Mouse (Mus musculus) adrenal gland, adult (tissue): Measurements from ENCODE around the gene Rdh16f2.
"Not testable (repeated sequence)": the region's sequence is repeated elsewhere in the genome, so short reads cannot be mapped to it uniquely, and the experiment has no call there.

Experiments
- DNase-seq, 2 experiments: peaks; one replicate each; pipeline ENCODE4 v3.0.0; 2022 to 2023; ENCODE audit warnings: low spot score in 1 of 2; ENCODE audit not compliant: inconsistent age in 2 of 2

Gene Rdh16f2

DNA sequence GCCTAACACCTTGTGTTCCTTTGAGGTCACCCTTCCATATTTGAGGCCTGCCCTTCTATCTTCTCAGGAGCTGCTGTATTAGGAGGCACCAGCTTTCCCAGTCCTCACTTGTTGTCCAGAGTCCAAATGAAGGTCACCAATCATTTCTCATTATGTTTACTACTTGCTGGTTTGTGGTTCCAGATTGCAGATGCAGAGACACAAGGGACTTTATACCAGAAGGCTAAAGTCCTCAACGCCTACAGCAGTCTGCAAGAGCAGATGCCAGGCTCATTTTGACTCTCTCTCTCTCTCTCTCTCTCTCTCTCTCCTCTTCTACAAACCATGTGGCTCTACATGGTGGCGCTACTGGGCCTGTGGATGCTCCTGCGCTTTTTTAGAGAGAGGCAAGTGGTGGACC is at the start of gene Rdh16f2:
Rdh16f2 (plus strand) TSS at position 243 of the 400 bp plus-strand sequence.
- no peak for DNase-seq

DNA sequence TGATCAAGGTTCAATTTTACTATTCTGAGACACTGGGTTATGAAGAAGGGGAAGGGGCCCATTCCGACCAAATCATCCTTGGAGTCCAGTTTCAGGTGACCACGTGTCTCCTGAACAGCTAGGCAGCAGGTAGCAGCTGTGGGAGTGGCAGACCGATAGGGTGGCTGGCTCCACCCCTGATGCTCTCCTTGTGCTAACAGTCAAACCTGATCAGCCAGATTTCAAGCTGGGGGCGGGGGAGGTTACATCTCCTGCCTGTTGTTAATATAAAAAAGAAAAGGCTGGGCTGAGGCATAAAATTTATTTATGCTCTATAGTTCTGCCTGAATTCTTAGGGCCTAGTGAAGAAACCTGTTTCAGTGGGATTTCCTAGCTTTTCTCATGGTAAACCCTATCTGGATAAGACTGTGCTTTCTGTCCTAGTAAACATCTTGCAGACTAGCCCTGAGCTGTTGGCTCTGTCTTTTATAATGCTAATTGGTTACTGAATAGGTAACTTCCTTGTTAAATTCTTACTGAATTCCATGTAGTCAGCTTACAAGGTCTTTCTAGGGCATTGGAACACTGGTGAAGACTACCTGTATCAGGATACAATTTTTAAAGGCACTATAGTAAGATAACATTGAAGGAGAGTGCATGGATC is 48.9 kb upstream of the Rdh16f2 start:
- DNase-seq, result not testable (repeated sequence)

DNA sequence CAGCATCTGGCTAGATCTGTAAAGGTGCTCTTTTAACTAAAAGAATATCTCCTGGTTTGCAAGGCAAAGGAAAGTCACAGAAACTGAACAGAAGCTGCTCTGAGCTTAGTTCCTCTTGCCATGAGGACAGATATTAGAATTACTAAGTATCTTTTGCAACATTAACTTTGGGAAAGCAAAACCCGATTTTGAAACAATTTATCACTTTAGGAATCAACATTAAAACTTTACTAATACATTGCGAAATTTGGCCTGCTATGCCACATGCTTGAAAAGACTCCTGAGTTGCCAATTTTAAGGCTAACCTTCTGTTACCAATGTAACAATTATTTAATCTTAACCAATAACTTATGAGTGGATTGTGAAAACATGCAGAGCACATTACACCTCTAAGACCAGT is 44.5 kb upstream of the Rdh16f2 start:
- not testable (repeated sequence) for DNase-seq

DNA sequence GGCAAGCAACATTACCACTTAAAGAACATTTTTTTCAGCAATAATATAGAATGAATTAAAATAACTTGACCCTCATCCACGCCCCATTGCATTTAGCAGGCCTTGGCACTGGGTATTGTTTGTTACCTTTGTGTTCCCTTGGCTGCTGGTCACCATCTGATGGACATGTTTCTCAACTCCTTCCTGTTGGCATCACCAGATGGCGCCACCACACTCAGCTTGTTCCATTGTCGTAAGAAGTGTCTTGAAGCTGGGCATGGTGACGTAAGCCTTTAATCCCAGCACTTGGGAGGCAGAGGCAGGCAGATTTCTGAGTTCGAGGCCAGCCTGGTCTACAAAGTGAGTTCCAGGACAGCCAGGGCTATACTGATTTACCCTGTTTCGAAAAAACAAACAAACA is 40.9 kb upstream of the Rdh16f2 start:
- peak; percentile 27 to 62 for DNase-seq

DNA sequence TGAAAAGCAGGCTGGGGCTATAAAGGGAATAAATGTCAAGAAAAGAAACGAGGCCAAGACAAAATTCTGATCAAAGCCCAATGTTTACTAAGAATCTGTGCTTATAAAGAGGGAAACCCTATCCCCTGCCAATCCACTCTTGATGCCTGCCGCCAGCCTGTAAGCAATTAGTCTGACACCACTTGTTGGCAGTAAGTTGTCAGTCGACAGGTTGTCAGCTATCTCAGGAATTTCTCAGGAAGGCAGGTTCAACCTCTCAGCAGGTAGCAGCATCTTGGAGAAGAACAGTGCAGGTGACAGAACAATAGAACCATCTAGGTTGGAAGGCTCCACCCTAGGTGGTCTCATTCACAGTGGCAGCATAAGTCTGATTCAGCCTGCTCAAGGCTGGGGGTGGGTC is 37.2 kb upstream of the Rdh16f2 start:
- DNase-seq, result no peak

DNA sequence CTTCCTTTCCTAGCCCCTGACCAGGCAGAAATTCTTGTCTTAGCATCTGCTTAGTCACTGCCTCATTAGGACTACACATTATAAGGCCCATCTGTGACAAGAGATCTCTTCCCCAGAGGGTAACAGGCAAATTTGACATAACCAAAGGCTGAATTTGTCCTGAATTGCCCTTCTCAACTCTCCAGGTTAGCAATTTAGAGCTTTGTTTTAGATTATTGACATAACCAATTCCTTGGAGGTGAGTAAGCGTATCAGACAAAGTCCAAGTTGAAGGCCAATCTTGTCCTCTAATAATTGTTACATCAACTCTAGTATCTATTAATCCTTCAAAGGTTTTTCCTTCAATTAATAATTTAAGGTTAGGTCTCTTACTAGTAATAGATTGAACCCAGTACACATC is 32.1 kb upstream of the Rdh16f2 start:
- not testable (repeated sequence) for DNase-seq

DNA sequence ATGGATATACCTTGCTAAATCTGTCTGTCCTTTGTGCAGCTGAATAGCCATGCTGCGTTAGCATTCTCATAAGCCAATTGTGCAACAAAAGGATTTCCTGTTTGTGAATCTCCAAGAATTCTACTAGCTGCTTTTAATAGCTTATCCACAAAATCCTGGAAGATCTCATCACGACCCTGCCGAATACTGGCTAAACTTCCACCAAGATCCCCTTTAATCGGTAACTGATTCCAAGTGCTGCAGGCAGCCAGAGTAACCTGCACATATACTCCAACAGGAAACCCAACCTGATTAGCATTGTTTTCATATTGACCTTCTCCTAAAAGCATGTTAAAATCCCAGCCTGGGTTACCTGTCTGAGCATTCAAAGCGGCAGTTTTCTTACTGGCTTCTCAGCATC is 31.0 kb upstream of the Rdh16f2 start:
- no peak for DNase-seq

DNA sequence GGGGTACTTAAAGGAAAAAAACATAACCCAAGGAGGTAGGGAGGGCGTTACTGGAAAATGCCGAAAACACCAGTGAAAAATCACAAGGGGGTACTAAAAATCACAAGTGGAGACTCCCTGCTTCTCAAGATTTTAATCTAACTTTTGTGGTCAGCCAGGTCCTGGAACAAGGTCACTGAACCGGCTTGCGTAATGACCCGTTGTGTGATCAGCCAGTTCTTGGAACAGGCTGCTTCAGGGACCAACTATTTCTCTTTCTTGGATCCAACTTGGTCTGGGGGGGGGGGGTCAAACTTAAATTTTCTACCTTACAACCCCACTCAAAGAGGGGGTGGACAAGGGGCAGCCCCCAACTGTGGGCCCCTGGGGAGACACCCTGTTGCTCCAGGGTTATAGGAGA is 28.5 kb upstream of the Rdh16f2 start:
- peak; percentile 65 to 73 for DNase-seq

DNA sequence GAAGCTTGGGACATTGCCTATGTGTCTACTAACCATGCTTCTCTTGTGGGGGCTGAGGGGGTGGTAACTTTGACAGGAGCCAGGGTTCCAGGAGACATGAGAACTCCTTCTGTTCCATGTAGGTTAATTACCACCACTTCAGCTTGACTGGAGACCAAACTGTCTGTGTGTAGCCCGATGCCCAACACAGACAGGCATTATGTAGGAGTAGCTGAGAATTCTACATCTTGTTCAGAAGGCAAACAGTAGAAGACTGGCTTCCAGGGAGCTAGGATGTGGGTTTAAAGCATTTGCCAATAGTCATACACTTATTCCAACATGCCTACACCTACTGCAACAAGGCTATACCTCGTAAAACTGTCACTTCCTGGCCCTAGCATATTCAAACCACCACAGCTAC is 27.7 kb upstream of the Rdh16f2 start:
- no peak for DNase-seq

DNA sequence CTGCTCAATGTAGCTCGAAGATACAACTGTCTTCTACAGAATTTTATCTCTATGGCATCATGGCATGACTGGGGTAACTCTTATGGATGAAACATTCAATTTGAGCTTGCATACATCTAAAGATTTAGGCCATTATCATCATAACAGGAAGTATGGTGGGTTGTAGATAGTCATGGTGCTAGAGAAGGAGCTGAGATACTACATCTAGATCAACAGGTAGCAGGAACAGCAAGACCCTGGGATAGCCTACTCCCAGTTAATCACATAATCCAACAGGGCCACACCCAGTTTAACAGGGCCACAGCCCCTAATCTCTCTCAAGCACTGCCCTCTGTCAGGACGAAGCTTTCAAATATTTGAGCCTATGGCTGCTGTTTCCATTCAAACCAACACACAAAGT is 25.5 kb upstream of the Rdh16f2 start:
- DNase-seq, result no peak

DNA sequence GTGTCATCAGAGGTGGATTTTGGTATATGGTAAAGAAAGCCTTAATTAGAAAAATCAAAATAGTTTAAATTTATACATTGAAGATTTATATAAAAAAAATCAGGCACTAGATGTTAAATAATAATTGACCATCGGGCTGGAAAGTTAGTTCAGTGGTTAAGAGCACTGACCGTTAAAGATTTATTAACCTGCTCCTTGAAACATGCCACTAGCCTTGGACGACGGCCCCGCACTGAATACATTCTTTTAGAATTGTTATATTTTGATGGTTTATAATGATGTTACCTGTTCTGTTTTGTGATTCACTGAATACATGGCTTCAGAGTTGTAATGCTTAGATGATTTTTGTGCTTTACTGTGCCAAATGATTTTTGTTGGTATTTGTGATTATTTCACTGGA is 20.3 kb upstream of the Rdh16f2 start:
- not testable (repeated sequence) for DNase-seq

DNA sequence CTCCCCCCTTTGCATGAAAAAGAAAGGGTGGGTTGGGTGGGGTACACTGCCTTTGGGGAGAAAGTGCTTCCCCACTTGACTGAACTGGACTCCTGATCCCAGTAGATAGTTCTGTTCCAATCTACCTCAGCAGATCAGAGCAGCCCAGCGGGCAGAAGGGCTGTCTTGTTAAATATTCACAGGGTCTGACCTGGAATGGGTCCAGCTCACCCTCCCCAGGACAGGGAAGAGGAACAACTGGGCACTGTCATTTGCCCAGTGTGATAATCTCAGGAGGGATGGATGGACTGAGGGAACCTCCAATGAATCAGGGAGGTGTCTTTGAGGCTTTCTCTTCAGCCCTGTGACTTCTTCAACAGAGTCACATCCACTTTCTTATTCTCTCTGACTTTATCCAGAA is 18.2 kb upstream of the Rdh16f2 start:
- DNase-seq, result no peak

DNA sequence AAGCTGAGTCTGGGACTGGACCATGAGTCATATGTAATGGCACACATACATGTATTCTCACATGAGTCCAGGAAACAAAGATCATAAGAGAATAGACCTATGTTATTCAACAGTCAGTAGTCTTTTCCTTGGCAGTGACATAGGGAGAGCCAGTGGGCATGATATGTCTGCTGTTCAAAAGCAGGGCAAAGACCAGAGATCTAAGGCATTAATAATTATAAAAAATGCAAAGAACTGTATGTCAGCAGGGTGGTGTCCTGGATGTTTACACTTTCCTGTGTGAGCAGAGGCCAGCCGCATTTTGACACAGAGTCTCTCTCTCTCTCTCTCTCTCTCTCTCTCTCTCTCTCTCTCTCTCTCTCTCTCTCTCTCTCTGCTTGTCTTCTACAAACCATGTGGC is 16.6 kb upstream of the Rdh16f2 start, which contains the start of gene Rdh19:
Rdh19 (plus strand) TSS at position 301 of the 400 bp plus-strand sequence.
- no peak for DNase-seq

DNA sequence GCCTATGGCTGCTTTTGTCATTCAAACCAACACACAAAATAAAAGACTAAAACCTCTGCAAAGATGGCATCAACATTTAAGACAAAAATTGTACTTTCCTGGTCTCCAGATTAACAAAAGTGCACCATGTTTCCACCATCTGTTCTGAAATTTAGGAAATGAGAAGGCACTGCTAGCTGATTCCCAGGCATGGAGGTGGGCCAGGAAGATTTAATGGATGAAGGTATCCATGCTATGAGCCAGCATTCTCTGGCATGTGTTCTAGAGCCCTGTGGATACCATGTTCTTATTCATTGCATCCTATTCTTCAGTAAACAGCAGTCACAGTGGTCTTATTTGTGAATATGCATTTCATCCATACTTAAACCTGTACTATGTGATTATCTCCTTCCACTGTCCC is 9.9 kb upstream of the Rdh16f2 start:
- DNase-seq, result no peak

DNA sequence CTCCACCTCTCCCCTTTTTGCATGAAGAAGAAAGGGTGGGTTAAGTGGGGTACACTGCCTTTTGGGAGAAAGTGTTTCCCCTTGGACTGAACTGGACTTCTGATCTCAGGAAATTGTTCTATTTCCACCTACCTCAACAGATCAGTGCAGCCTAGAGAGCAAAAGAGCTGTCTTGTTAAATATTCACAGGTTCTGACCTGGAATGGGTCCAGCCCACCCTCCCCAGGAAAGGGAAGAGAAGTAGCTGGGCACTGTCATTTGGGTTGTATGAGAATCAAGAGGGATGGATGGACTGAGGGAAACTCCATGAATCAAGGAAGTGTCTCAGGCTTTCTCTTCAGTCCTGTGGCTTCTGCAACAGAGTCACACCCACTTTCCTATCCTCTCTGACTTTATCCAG is 1.3 kb upstream of the Rdh16f2 start:
- no peak for DNase-seq

DNA sequence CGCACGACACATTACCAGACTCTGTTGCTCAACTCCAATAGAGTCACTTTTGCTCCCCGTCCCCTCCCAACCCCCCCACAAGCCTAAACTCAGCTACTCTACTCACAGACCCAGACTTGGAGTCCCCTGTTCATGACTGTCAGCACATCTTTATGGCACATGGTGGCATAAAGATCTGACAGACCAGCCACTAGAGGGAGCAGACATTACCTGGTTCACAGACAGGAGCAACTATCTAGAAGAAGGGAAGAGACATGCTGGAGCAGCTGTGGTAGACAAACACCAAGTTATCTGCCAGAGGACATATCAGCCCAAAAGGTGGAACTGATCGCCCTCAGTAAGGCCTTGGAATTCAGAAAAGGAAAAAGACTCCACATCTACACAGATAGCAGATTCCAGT is 6.2 kb downstream of the Rdh16f2 start:
- peak; percentile 24 to 72 for DNase-seq

DNA sequence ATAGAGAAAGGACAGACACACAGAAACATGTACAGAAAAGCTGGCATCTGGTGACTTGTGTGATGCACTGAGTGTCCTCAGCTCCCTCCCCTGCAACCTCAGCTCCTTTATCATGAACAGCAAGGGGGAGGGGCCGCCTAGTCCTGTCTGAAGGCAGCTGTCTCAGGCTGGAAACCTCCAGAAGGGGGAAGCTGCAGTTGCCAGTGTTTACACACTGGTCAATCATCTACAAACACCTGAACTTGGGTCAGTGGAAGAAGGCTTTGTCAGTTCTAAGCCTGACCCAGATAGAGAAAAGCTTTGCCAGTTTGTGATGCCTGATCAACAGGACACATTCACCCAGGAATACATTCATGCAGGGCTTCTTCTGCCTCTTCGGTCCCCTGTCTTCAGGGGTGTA is 11.4 kb downstream of the Rdh16f2 start:
- no peak for DNase-seq

DNA sequence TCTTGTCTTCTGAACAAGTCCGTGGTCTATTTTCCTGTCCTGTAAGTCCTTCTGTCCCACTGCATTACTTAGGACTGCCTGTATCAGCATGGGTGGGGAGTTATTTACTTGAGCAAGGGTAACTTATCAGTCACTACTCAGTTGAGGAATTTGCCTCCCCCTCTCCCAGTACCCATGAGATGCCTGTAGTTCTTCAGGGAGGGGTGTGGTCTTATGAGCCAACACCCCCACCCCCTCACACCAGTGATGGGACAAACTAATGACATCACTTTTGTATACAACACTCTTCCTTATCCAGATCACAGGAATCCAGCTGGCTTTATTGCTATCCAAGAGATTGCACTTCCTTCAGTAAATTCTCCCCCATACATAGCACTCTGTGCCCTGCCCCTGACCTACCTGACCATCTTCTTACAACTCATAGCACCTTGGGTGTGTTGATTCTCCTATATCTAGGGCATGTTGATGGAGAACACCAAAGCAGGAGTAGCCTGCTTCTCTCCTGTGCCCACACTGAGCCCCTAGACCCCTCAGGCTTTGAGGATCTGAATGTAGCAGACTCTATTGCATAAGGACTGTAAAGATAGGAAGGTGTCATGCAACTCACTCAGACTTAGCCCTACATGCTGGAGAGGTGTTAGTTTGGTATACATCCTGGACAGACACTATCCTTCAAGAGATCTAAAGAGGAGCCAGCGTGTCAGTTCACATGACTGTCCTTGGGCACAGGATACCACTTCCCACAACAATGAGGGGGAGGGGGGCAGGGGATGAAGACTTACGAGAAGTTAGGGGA is 12.2 kb downstream of the Rdh16f2 start:
- DNase-seq, result no peak

DNA sequence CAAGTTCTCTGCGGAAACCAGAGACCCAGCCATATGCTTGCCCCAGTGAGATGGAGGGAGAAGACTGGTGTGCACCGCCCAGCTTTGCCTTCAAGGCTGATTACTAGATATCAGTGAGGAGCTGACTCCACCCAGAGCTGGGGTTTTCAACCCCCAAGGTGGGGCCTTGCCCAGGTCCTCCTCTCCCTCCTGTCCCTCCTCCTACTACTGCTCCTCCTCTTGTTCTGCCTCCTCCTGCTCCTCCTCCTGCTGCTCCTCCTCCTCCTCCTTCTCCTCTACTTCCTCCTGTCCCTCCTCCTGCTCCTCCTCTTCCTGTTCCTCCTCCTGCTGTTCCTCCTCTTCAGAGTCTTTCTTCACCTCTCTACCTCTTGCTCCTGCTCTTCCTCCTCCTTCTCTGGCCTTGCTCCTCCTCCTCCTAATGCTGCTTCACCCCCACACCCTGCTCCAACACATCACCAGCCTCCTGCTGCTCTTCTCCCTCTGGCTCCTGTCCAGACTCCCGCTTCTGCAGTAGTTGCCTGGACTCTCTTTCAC is 12.9 kb downstream of the Rdh16f2 start:
- DNase-seq, result no peak

DNA sequence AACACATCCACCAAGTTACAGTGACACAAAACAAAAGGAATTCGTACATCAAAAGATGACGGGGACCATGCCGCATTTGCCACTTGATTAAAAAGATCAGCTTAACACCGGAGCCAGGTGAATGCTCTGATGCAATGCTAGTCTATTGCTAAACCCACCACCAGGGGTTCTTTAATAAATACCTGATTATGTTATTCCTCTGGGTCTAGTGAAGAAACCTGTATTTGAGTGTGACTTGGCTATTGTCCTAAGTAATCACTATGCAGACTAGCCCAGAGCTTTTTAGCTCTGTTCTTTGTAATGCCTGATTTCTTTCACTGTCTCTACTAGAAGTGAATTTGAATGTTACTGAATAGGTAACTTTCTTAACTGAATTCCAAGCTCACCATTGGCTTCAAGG is 14.8 kb downstream of the Rdh16f2 start:
- DNase-seq, result no peak

DNA sequence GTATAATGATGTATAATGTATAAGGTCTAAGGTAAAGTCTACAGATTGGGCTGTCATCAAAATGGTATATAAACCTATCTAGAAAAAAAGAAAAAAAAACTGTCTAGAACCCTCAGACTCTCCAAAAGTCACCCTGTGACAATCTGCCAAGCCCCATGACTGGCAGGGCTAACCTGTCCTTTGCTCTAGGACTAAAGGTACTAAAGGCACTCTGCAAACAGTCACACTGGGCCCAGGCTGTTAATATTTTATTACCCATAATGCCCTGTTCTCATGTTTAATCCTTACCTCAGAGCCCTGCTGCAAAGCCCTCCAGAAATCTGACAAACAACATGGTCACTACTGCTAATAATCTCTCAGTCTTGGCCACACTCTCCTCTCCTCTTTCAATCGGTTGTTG is 20.3 kb downstream of the Rdh16f2 start:
- DNase-seq, result no peak

DNA sequence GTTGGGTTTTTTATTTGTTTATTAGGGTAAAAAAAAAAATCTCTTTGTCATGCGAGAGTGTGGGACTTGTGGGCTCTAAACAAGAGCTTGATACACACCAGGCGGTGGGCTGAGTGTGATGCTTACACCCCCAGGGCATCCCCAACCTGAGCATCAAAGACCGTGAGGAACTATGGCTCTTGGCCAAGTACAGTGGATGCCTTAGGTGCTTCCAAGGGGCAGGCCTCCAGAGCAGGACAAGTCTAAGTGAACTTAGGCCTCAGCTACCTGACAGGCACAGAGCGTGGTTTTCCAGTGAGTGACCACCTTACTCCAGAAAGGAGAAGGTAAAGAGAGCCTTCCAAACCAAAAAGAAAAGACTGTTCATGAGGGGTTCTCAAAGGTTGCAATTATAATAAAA is 20.7 kb downstream of the Rdh16f2 start:
- no peak for DNase-seq
